Mouse (Mus musculus) urinary bladder, adult 2 months (tissue): ENCODE measurements around the gene Simc1. TPM values are rescaled to one million over a fixed set of nuclear protein-coding genes. Genes with fewer than 3 reads are reported as not detected.

Experiments used
- DNase-seq: peaks from one replicate; pipeline ENCODE4 v3.0.0; 2022; ENCODE audit warnings: low spot score
- polyA plus RNA-seq: library from polyadenylated mRNA; depleted of rRNA; stranded (reverse); fragments of >200 nt; gene quantifications from 2 replicates; pipeline ENCODE4 v1.2.3, GENCODE M21; 2012; rRNA removed

The Simc1 gene
- polyA plus RNA-seq, 1 experiment, result 5.4 TPM

DNA sequence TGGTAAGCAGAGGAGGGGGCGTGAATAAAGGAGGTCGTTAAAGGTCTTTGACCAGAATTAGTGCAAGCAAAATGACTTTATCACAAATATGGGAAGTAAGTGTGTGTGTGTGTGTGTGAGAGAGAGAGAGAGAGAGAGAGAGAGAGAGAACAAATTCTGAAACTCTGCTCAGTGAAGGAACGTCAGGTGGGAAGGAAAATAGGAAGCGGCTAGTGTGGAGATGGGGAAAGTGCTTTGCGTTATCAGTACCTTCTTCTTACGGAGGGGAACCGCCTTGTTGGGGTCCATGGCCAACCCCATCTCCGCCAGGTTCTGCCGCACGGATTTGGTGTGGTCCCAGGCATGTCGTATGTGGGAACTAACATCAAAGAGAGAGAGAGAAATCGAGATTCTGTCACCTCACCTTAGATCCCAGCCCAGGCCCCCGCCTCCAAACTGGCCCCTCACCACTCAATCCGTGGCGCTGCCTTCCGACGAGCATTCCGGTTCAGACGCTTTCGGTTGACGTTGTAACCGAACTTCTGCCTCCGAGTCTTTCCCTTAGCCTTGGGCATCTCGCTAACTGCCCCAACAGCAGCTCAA lies 85.9 kb downstream of the Simc1 start:
- DNase-seq, result no peak

DNA sequence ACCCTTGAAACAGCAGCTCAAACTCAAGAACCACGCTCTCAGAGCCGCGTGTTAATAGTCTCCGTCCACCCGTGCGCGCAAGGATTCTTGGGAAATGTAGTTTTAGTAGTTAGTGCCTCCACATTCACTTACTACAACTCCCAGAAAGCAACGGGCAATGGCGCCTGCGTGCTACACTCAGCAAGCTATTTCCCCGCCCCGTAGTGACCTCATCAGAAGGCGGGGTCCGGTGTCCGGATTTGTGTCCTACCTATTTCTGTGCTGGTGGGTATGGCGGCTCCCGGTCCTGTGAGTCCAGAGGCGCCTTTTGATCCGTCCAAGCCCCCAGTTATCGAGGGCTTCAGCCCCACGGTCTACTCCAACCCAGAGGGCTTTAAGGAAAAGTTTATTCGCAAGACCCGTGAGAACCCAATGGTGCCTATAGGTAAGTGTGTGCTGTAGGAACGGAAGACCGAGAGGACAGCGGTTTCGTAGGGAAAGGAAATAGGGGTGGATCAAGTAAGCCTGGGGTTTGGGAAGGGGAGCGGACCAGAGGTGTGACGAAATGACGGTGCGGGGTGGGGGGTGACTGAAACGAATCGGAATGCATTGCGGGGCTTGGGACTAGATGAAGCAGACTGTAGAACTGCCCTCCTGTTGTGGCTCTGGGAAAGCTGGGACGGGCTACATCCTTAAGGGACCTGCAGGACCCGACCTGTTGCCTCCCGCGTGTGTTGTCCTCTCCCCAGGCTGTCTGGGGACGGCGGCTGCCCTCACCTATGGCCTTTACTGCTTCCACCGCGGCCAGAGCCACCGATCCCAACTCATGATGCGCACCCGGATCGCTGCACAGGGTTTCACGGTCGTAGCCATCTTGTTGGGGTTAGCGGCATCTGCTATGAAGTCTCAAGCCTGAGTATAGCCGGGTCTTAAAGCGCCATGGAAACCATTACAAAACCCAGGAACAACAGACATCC lies 86.7 kb downstream of the Simc1 start, which contains the start of the genes Nop16 and Higd2a:
TSS of gene Nop16 (minus strand) at position 95 of the 956 bp plus-strand sequence.
TSS of gene Higd2a (plus strand) at position 212 of the 956 bp plus-strand sequence.
- DNase-seq, result peak; percentile 81

DNA sequence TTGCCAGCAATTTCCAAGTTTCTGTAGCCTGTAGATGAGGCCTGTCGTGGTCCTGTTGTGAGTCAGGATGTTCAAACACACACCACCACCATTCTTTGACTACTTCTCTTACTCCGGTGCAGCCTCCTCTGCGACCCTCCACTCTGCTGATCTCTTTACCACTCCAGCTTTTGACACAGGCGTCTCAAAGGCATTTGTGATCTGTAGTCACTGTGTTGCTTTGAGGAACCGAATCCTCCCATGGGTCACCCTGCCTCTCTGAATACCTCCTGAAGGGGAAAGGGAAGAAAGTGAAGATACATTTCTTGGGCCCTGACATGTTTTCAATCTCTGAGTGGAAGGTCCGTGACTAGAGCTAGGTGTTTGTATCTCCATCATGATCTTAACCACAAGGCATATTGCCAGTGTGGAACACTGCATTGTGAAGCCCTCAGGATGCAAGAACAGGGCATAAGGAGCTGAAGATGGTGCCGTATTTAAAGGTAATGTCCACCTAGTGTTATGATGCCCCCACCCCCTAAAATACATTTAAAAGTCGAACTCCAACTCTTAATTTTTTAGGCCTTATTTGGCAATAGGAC lies 88.3 kb downstream of the Simc1 start:
- no peak for DNase-seq

GRCm38 (mm10) chr13:54593617-54594016 lies 90.0 kb downstream of the Simc1 start:
- DNase-seq, result no peak

- no peak for DNase-seq
These were observed 92.6 kb downstream of the Simc1 start for GRCm38 (mm10) chr13:54596107-54596690.

- no peak for DNase-seq
These were observed 93.3 kb downstream of the Simc1 start for GRCm38 (mm10) chr13:54596870-54597269.

GRCm38 (mm10) chr13:54598622-54599143 lies 95.1 kb downstream of the Simc1 start:
- DNase-seq, result no peak

Other genes starting within 250 kb of the Simc1 start
- gene Cplx2, start 132.4 kb upstream of the Simc1 start, polyA plus RNA-seq, result 5.7 and 10.5 TPM in 2 replicates
- gene Thoc3, start 34.9 kb upstream of the Simc1 start, polyA plus RNA-seq, result 17.7 and 20.9 TPM in 2 replicates
- gene 4833439L19Rik, start 61.7 kb downstream of the Simc1 start, polyA plus RNA-seq, result 101 and 105 TPM in 2 replicates
- gene Arl10, start 71.2 kb downstream of the Simc1 start, polyA plus RNA-seq, result 28.7 and 39.4 TPM in 2 replicates
- 26.1 and 29.7 TPM in 2 replicates for gene Nop16, start 86.3 kb downstream of the Simc1 start, polyA plus RNA-seq
- gene Higd2a, start 86.4 kb downstream of the Simc1 start, polyA plus RNA-seq, result 165 and 194 TPM in 2 replicates
- 70.9 and 84.6 TPM in 2 replicates for gene Cltb, start 107.6 kb downstream of the Simc1 start, polyA plus RNA-seq
- 37.9 and 41.1 TPM in 2 replicates for gene Faf2, start 118.0 kb downstream of the Simc1 start, polyA plus RNA-seq
- gene Rnf44, start 190.1 kb downstream of the Simc1 start, polyA plus RNA-seq, result 69.3 and 86.5 TPM in 2 replicates
- gene Cdhr2, start 197.7 kb downstream of the Simc1 start, polyA plus RNA-seq, result 0.03 TPM in 2 replicates
- 0.07 and 0.10 TPM in 2 replicates for gene Gprin1, start 246.1 kb downstream of the Simc1 start, polyA plus RNA-seq